Mouse (Mus musculus): ENCODE measurements around the gene Zfp383.

DNA sequence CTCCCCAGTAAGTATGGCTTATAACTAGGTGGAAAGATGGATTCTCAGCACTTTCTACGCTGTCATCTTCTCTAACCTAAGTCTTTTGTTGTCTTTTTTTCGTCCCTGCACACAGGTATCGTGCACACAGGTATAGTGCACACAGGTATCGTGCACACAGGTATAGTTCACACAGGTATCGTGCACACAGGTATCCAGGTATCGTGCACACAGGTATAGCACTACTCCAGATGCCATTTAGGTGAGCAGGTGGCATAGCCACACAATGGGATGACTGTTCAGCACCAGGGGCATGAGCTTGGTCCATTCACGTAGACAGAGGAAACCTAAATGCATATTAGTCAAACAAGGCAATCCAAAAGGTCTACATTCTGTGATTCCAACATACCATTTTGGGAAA lies 17.5 kb upstream of the Zfp383 start:
- TF ChIP-seq TAL1 (IDR thresholded peaks at IDR 0.05; ENCODE audit: low read length), result no peak
- no peak for TF ChIP-seq GATA1 (IDR thresholded peaks at IDR 0.05; ENCODE audit: low read length)

All from erythroblast, embryonic 14.5 days (primary cell).